Mouse (Mus musculus): Measurements from ENCODE around the gene Ces2b. TPM values are rescaled to one million over a fixed set of nuclear protein-coding genes. Genes with fewer than 3 reads are reported as not detected.
A peak's percentile ranks its signal among the peaks of the same experiment; 100 is the strongest.

The Ces2b gene
- 0.07 and 0.46 TPM in 2 replicates for total RNA-seq (2014; rRNA removed)
- 0.05 and 0.29 TPM in 2 replicates for polyA plus RNA-seq (2012; rRNA removed)

DNA sequence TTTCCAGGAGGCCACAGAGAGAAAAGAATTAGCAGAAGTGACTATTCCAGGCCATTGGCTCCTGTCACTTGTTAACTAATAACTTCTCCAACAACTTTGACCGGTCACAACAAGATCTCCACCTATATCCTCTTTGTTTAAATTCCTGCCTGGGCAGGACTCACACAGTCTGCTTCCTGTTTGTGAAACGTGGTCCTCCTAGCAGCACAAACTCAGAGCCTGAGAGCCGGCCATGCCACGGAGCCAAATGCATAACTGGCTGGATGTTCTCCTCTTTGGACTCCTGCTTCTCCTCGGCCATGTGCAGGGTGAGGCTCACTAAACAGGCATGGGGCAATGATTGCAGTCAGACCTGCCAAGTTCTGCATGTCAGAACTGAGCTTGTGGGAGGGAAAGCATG lies at the start of gene Ces2b:
TSS of gene Ces2b (plus strand) at position 133 of the 400 bp plus-strand sequence.
- Histone ChIP-seq H3K27ac (replicated peaks; ENCODE audit: insufficient read depth, low read depth, low read length) (no peak within 1 kb of the TSS), H3K4me1 (ENCODE audit: control insufficient read depth, insufficient read depth, low read length) (peaks cover 5% of the 10 kb centered on the region; the same call in 1 of the 2 replicates), H3K36me3 (ENCODE audit: control insufficient read depth, insufficient read depth, low read length) (no peaks in the 10 kb centered on the region), H3K9ac (ENCODE audit: low read depth, low read length) (no peak within 1 kb of the TSS), H3K4me3 (ENCODE audit: insufficient read depth, low read depth, low read length) (no peak within 1 kb of the TSS), H3K79me2 (ENCODE audit: control insufficient read depth, insufficient read depth, low read length) (no peaks in the 10 kb centered on the region), H3K27me3 (ENCODE audit: control insufficient read depth, insufficient read depth, low read length) (no peaks in the 10 kb centered on the region)
- no peak for TF ChIP-seq POLR2A (IDR thresholded peaks at IDR 0.05; ENCODE audit: extremely low read depth, insufficient read depth, low read length)
- TF ChIP-seq CTCF (IDR thresholded peaks at IDR 0.05; ENCODE audit: low read depth, low read length), result no peak
- WGBS, result 9% methylated on average over 5 of the region's 5 CpGs
- DNase-seq (ENCODE audit: extremely low read depth, low read depth, low spot score), result peak; percentile 44

DNA sequence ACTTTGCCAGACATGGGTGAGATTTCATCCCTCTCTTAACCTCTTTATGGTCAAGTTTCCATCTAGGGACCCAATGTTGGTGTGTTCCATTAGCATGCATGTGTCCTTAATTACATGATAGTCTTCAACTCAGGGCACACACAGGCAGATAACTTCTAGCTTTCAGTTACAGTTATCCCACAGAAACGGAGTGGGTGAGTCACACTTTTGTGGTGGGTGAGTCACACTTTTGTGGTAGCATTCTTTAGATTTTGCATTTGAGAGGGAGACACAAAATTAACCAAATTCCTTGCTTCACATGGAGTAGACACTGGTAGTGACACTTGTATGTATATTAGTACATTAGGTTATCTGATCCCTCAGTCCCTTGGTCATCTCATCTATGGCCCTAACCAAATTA lies 44.3 kb upstream of the Ces2b start:
- Histone ChIP-seq H3K27me3 (ENCODE audit: control insufficient read depth, insufficient read depth, low read length) (no peaks in the 10 kb centered on the region), H3K27ac (replicated peaks; ENCODE audit: insufficient read depth, low read depth, low read length) (no peak overlapping the region), H3K4me1 (ENCODE audit: control insufficient read depth, insufficient read depth, low read length) (peaks cover 10% of the 10 kb centered on the region), H3K36me3 (ENCODE audit: control insufficient read depth, insufficient read depth, low read length) (no peaks in the 10 kb centered on the region), H3K4me3 (ENCODE audit: insufficient read depth, low read depth, low read length) (no peak overlapping the region), H3K79me2 (ENCODE audit: control insufficient read depth, insufficient read depth, low read length) (no peaks in the 10 kb centered on the region), H3K9ac (ENCODE audit: low read depth, low read length) (no peak overlapping the region)
- WGBS, result 86% methylated on average over 1 of the region's 1 CpGs
- TF ChIP-seq POLR2A (IDR thresholded peaks at IDR 0.05; ENCODE audit: extremely low read depth, insufficient read depth, low read length) (no peak), CTCF (IDR thresholded peaks at IDR 0.05; ENCODE audit: low read depth, low read length) (no peak)
- no peak for DNase-seq (ENCODE audit: extremely low read depth, low read depth, low spot score)

DNA sequence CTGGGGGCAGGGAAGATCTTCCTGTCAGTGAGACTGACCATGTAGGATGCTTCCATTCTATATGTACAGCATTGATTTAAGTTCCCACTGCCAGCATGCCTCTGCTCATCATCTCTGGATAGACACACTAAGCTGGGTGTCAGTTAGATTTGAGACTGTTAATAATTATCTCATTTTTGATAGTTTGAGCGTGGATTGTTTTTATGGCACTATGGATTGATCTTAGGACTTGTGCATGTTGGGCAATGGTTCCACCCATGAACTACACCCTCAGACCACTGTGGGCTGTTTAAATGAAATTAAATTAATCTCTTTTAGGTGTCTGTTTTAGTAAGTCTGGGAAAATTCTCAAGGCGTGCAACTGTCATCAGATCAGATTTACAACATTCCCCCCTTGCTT lies 42.4 kb upstream of the Ces2b start:
- H3K79me2 ChIP-seq (ENCODE audit: control insufficient read depth, insufficient read depth, low read length), result no peaks in the 10 kb centered on the region
- DNase-seq (ENCODE audit: extremely low read depth, low read depth, low spot score), result peak; percentile 68
- WGBS, result 53% methylated on average over 2 of the region's 2 CpGs
- H3K9ac ChIP-seq (ENCODE audit: low read depth, low read length), result no peak overlapping the region
- no peak overlapping the region for H3K4me3 ChIP-seq (ENCODE audit: insufficient read depth, low read depth, low read length)
- H3K4me1 ChIP-seq (ENCODE audit: control insufficient read depth, insufficient read depth, low read length), result peaks cover 10% of the 10 kb centered on the region
- TF ChIP-seq CTCF (IDR thresholded peaks at IDR 0.05; ENCODE audit: low read depth, low read length) (no peak), POLR2A (IDR thresholded peaks at IDR 0.05; ENCODE audit: extremely low read depth, insufficient read depth, low read length) (no peak)
- H3K36me3 ChIP-seq (ENCODE audit: control insufficient read depth, insufficient read depth, low read length), result no peaks in the 10 kb centered on the region
- 0 out of 2 replicates have a peak overlapping the region, but pooled peaks have one; percentile 17 for H3K27ac ChIP-seq (replicated peaks; ENCODE audit: insufficient read depth, low read depth, low read length)
- H3K27me3 ChIP-seq (ENCODE audit: control insufficient read depth, insufficient read depth, low read length), result no peaks in the 10 kb centered on the region

DNA sequence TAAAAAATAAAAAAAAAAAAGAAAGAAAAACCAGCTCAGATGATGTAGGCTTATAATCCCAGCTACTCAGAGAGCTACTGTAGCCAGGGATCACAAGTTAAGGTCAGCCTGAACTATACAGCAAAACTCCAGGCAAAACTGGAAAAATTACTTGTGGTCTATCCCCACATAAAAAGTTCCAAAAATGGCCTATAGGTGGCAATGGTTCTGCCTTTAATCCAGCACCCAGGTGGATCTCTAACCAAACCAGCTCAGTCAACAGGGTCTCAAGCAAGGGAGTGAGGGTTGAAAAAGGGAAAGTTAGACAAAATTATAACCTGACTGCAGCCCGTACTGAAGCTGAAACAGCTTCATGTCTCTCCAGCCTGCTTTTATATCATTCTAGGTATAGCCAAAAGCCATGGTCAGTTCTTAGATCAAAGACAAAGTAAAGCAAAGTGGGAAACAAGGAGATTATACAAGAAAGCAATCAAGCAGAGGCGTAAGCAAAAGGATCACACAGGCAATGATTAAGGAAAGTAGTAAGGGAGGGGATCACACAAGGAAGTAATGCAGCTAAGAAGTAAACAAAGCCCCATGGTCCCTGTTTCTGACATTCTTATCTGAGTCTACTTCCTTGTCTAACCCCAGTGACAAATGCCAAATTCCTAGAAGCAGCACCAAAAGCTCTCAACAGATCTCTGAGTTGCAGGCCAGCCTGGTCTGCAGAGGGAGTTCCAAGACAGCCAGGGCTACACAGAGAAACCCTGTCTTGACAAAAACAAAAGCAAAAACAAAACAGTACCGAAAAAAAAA lies 41.3 kb upstream of the Ces2b start:
- no peaks in the 10 kb centered on the region for H3K36me3 ChIP-seq (ENCODE audit: control insufficient read depth, insufficient read depth, low read length)
- DNase-seq (ENCODE audit: extremely low read depth, low read depth, low spot score), result peak; percentile 67
- H3K9ac ChIP-seq (ENCODE audit: low read depth, low read length), result no peak overlapping the region
- WGBS, result 64% methylated on average over 3 of the region's 3 CpGs
- no peak overlapping the region for H3K4me3 ChIP-seq (ENCODE audit: insufficient read depth, low read depth, low read length)
- H3K27ac ChIP-seq (replicated peaks; ENCODE audit: insufficient read depth, low read depth, low read length), result no peak overlapping the region
- TF ChIP-seq CTCF (IDR thresholded peaks at IDR 0.05; ENCODE audit: low read depth, low read length), result peak; percentile 29; the same call in 1 of the 2 replicates
- TF ChIP-seq POLR2A (IDR thresholded peaks at IDR 0.05; ENCODE audit: extremely low read depth, insufficient read depth, low read length), result no peak
- H3K4me1 ChIP-seq (ENCODE audit: control insufficient read depth, insufficient read depth, low read length), result peaks cover 10% of the 10 kb centered on the region
- H3K79me2 ChIP-seq (ENCODE audit: control insufficient read depth, insufficient read depth, low read length), result no peaks in the 10 kb centered on the region
- H3K27me3 ChIP-seq (ENCODE audit: control insufficient read depth, insufficient read depth, low read length), result no peaks in the 10 kb centered on the region

DNA sequence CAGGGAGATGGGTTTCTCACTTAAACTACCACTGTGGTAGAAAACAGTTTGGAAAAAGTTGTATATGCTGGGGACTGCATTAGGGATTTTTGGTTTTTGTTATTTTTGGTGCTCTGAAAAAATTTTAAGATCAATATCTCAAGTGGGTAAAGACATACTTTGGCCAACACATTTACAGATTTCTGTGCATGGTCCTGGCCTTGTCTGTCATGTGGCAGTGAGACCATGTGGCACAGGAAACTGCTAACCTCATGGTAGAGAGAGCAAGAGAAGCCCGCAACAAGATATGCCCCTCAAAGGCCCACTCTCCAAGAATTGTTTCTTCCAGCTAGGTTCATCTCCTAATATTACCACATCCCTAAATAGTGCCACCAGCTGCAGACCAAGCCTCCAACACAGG lies 32.0 kb upstream of the Ces2b start:
- no peaks in the 10 kb centered on the region for H3K4me1 ChIP-seq (ENCODE audit: control insufficient read depth, insufficient read depth, low read length)
- 90% methylated on average over 1 of the region's 1 CpGs for WGBS
- no peak overlapping the region for H3K4me3 ChIP-seq (ENCODE audit: insufficient read depth, low read depth, low read length)
- H3K27ac ChIP-seq (replicated peaks; ENCODE audit: insufficient read depth, low read depth, low read length), result no peak overlapping the region
- no peaks in the 10 kb centered on the region for H3K27me3 ChIP-seq (ENCODE audit: control insufficient read depth, insufficient read depth, low read length)
- no peaks in the 10 kb centered on the region for H3K36me3 ChIP-seq (ENCODE audit: control insufficient read depth, insufficient read depth, low read length)
- H3K9ac ChIP-seq (ENCODE audit: low read depth, low read length), result no peak overlapping the region
- no peak for DNase-seq (ENCODE audit: extremely low read depth, low read depth, low spot score)
- TF ChIP-seq CTCF (IDR thresholded peaks at IDR 0.05; ENCODE audit: low read depth, low read length), result no peak
- no peak for TF ChIP-seq POLR2A (IDR thresholded peaks at IDR 0.05; ENCODE audit: extremely low read depth, insufficient read depth, low read length)
- no peaks in the 10 kb centered on the region for H3K79me2 ChIP-seq (ENCODE audit: control insufficient read depth, insufficient read depth, low read length)

DNA sequence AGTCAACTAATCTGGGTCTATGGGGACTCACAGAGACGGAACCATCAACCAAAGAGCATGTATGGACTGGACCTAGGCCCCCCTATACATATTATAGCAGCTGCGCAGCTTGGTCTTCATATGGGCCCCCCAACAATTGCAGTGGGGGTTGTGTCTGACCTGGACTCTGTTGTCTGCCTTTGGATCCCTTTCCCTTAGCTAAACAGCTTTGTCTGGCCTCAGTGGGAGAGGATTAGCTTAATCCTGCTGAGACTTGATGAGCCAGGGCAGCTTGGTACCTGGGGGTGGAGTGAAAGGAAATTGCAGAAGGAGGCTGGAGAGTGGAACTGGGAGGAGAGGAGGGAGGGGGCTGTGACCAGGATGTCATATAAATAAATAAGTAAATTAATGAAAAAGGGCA lies 25.2 kb upstream of the Ces2b start:
- WGBS, result 74% methylated on average over 2 of the region's 2 CpGs
- TF ChIP-seq CTCF (IDR thresholded peaks at IDR 0.05; ENCODE audit: low read depth, low read length) (no peak), POLR2A (IDR thresholded peaks at IDR 0.05; ENCODE audit: extremely low read depth, insufficient read depth, low read length) (no peak)
- H3K9ac ChIP-seq (ENCODE audit: low read depth, low read length), result no peak overlapping the region
- no peak overlapping the region for H3K27ac ChIP-seq (replicated peaks; ENCODE audit: insufficient read depth, low read depth, low read length)
- H3K36me3 ChIP-seq (ENCODE audit: control insufficient read depth, insufficient read depth, low read length), result no peaks in the 10 kb centered on the region
- H3K27me3 ChIP-seq (ENCODE audit: control insufficient read depth, insufficient read depth, low read length), result no peaks in the 10 kb centered on the region
- peaks cover 9% of the 10 kb centered on the region; the same call in 1 of the 2 replicates for H3K4me1 ChIP-seq (ENCODE audit: control insufficient read depth, insufficient read depth, low read length)
- no peaks in the 10 kb centered on the region for H3K79me2 ChIP-seq (ENCODE audit: control insufficient read depth, insufficient read depth, low read length)
- DNase-seq (ENCODE audit: extremely low read depth, low read depth, low spot score), result no peak
- H3K4me3 ChIP-seq (ENCODE audit: insufficient read depth, low read depth, low read length), result no peak overlapping the region
